In genomic region chrX:93911087-93911840, GRCm38 (mm10) we compare ENCODE assay signal across 8 mouse cellular contexts. TPM values are rescaled to one million over a fixed set of nuclear protein-coding genes. Genes with fewer than 3 reads are reported as not detected.
DNase-seq lines count a peak whose midpoint lies in the region; ATAC-seq and TF ChIP-seq lines count a peak whose summit lies in the region.

No protein-coding gene starts in this region.

- peak; percentile 51; the same call in 1 of the 2 replicates for TF ChIP-seq CTCF in embryonic fibroblast, embryonic 13.5 days (IDR thresholded peaks at IDR 0.05; ENCODE audit: borderline replicate concordance, insufficient read depth, low read length)

- TF ChIP-seq POLR2A in embryonic fibroblast, embryonic 13.5 days (IDR thresholded peaks at IDR 0.05; ENCODE audit: low read depth, low read length), result no peak

- H3K4me3 ChIP-seq in embryonic fibroblast, embryonic 13.5 days (ENCODE audit: insufficient read depth, low read length), result no peak overlapping the region
- H3K4me3 ChIP-seq in heart, embryonic 12.5 days, result peak overlapping the region; percentile 46
- H3K4me3 ChIP-seq in kidney, embryonic 14.5 days (ENCODE audit: low read length), result peak overlapping the region; percentile 19; the same call in 1 of the 2 replicates
- peak overlapping the region; percentile 30 for H3K4me3 ChIP-seq in liver, embryonic 13.5 days (replicated peaks)

- peak; percentile 70 for ATAC-seq in CD4-positive, CD25-positive, alpha-beta regulatory T cell, adult 4 months
- ATAC-seq in heart, embryonic 12.5 days (ENCODE audit: insufficient number of reproducible peaks, low FRiP score), result 0 out of 2 replicates have a peak, but pooled peaks have one; percentile 51
- peak; percentile 93 for ATAC-seq in kidney, embryonic 14.5 days (ENCODE audit: low FRiP score, low TSS enrichment)
- ATAC-seq in liver, embryonic 13.5 days (ENCODE audit: low read depth), result peak; percentile 72

- H3K27ac ChIP-seq in embryonic fibroblast, embryonic 13.5 days (ENCODE audit: insufficient read depth, low read length), result no peak overlapping the region
- no peak overlapping the region for H3K27ac ChIP-seq in heart, embryonic 12.5 days (ENCODE audit: poor library complexity, severe bottlenecking)
- H3K27ac ChIP-seq in kidney, embryonic 14.5 days (ENCODE audit: low read depth, low read length), result no peak overlapping the region
- no peak overlapping the region for H3K27ac ChIP-seq in liver, embryonic 13.5 days

- H3K4me1 ChIP-seq in embryonic fibroblast, embryonic 13.5 days (ENCODE audit: control insufficient read depth, insufficient read depth, low read length), result no peaks in the 10 kb centered on the region
- no peaks in the 10 kb centered on the region for H3K4me1 ChIP-seq in heart, embryonic 12.5 days (replicated peaks)
- no peaks in the 10 kb centered on the region for H3K4me1 ChIP-seq in kidney, embryonic 14.5 days (ENCODE audit: control insufficient read depth, insufficient read depth, low read length)
- H3K4me1 ChIP-seq in liver, embryonic 13.5 days (replicated peaks), result no peaks in the 10 kb centered on the region

- 24% methylated on average over 21 of the region's 21 CpGs for WGBS in heart, embryonic 12.5 days
- 34% methylated on average over 21 of the region's 21 CpGs for WGBS in kidney, embryonic 14.5 days
- WGBS in liver, embryonic 13.5 days (ENCODE audit: insufficient replicate concordance), result 24% methylated on average over 21 of the region's 21 CpGs

- H3K9ac ChIP-seq in heart, embryonic 12.5 days, result peak overlapping the region; percentile 45; the same call in 1 of the 2 replicates
- H3K9ac ChIP-seq in kidney, embryonic 14.5 days (ENCODE audit: low read depth, low read length), result 0 out of 2 replicates have a peak overlapping the region, but pooled peaks have one; percentile 23
- H3K9ac ChIP-seq in liver, embryonic 13.5 days, result peak overlapping the region; percentile 26; the same call in 1 of the 2 replicates

- H3K9me3 ChIP-seq in heart, embryonic 12.5 days (replicated peaks), result no peaks in the 10 kb centered on the region
- no peaks in the 10 kb centered on the region for H3K9me3 ChIP-seq in kidney, embryonic 14.5 days (ENCODE audit: control insufficient read depth, low read length)
- H3K9me3 ChIP-seq in liver, embryonic 13.5 days (replicated peaks), result no peaks in the 10 kb centered on the region

- DNase-seq in adrenal gland, postnatal 36 days, result peak; percentile 40 to 62
- peak; percentile 37 for DNase-seq in liver, embryonic 13.5 days
- DNase-seq in neural tube, embryonic 10.5 days (ENCODE audit: extremely low spot score, low spot score), result peak; percentile 58
- DNase-seq in thymus, adult 18-20 months, result peak; percentile 3 to 9

- peak overlapping the region; percentile 72 for H3K4me2 ChIP-seq in heart, embryonic 12.5 days
- peak overlapping the region; percentile 42 for H3K4me2 ChIP-seq in kidney, embryonic 14.5 days (replicated peaks; ENCODE audit: low read depth, low read length)
- peak overlapping the region; percentile 51 for H3K4me2 ChIP-seq in liver, embryonic 13.5 days

- no peaks in the 10 kb centered on the region for H3K36me3 ChIP-seq in heart, embryonic 12.5 days
- H3K36me3 ChIP-seq in kidney, embryonic 14.5 days (ENCODE audit: control insufficient read depth, insufficient read depth, low read length), result no peaks in the 10 kb centered on the region
- H3K36me3 ChIP-seq in liver, embryonic 13.5 days, result no peaks in the 10 kb centered on the region

- peaks cover 7% of the 10 kb centered on the region; the same call in 1 of the 2 replicates for H3K27me3 ChIP-seq in heart, embryonic 12.5 days (replicated peaks)
- H3K27me3 ChIP-seq in kidney, embryonic 14.5 days (ENCODE audit: control insufficient read depth, insufficient read depth, low read length), result no peaks in the 10 kb centered on the region
- no peaks in the 10 kb centered on the region for H3K27me3 ChIP-seq in liver, embryonic 13.5 days

RNA-seq across cellular contexts. Expression of gene AU015836, which starts 57.2 kb away (rescaled TPM):
- polyA plus RNA-seq in CD4-positive, CD25-positive, alpha-beta regulatory T cell, adult 4 months (2017; shearing (Covaris generic)), result not detected
- total RNA-seq in adrenal gland, postnatal 36 days (2021), result not detected
- not detected in 2 replicates for polyA plus RNA-seq in embryonic fibroblast, embryonic 13.5 days (2011; ENCODE audit: insufficient read length, low read depth, missing spikeins)
- polyA plus RNA-seq in heart, embryonic 12.5 days (2016; fragmentation: Nextera tagmentation; extraction: Ambion mirVana), result not detected in 2 replicates
- 0.15 TPM in 1 of 2 replicates, not detected in the other for polyA plus RNA-seq in kidney, embryonic 14.5 days (2014; fragmentation: Nextera tagmentation; extraction: Ambion mirVana)
- polyA plus RNA-seq in liver, embryonic 13.5 days (2015; fragmentation: Nextera tagmentation; extraction: Ambion mirVana), result 0.28 and 0.37 TPM in 2 replicates

Comparison
In these comparisons a context has a peak if more than half of its experiments do, and no peak if none do; other contexts are left out.
1. DNase-seq: peak in every context shown above with its lines; median percentile 58 in neural tube, embryonic 10.5 days; 51 in adrenal gland, postnatal 36 days; 37 in liver, embryonic 13.5 days; 6 in thymus, adult 18-20 months.